11 mouse cellular contexts compared by ENCODE assay signal in genomic region chr4:58534141-58534571, GRCm38 (mm10). TPM values are rescaled to one million over a fixed set of nuclear protein-coding genes. Genes with fewer than 3 reads are reported as not detected.
A peak's percentile ranks its signal among the peaks of the same experiment; 100 is the strongest.
DNase-seq lines count a peak whose midpoint lies in the region; ATAC-seq lines count a peak whose summit lies in the region.
"Had no signal": no experiment of that assay in that cellular context is flagged by ENCODE, and none has a peak within 500 bp of the region (broad histone marks: within the 10 kb centered on the region; RNA-seq: fewer than 3 reads in every experiment).

No protein-coding gene starts in this region.

- 34% methylated on average over 13 of the region's 13 CpGs for WGBS in heart, embryonic 15.5 days
- 18% methylated on average over 13 of the region's 13 CpGs for WGBS in embryonic facial prominence, embryonic 12.5 days
- WGBS in hindbrain, embryonic 16.5 days, result 31% methylated on average over 13 of the region's 13 CpGs
- 28% methylated on average over 13 of the region's 13 CpGs for WGBS in neural tube, embryonic 12.5 days

- H3K27ac ChIP-seq in heart, embryonic 15.5 days, result no peak overlapping the region
- no peak overlapping the region for H3K27ac ChIP-seq in embryonic facial prominence, embryonic 12.5 days
- H3K27ac ChIP-seq in hindbrain, embryonic 16.5 days (ENCODE audit: low read depth, low read length), result no peak overlapping the region
- H3K27ac ChIP-seq in neural tube, embryonic 12.5 days, result no peak overlapping the region
- H3K27ac ChIP-seq: forebrain, embryonic 15.5 days had no signal

- no peaks in the 10 kb centered on the region for H3K27me3 ChIP-seq in heart, embryonic 15.5 days
- H3K27me3 ChIP-seq in embryonic facial prominence, embryonic 12.5 days, result no peaks in the 10 kb centered on the region
- H3K27me3 ChIP-seq in hindbrain, embryonic 16.5 days (replicated peaks; ENCODE audit: control insufficient read depth, insufficient read depth, low read length), result no peaks in the 10 kb centered on the region
- no peaks in the 10 kb centered on the region for H3K27me3 ChIP-seq in neural tube, embryonic 12.5 days (replicated peaks)
- H3K27me3 ChIP-seq: forebrain, embryonic 15.5 days had no signal

- DNase-seq in heart, postnatal 14 days, result no peak
- DNase-seq in layer of hippocampus, adult 18-20 months (ENCODE audit: low spot score in 2 of 2), result no peak
- no peak for DNase-seq in left cerebral cortex, postnatal 25 days (ENCODE audit: low spot score in 2 of 2)
- no peak for DNase-seq in lung, postnatal 14 days
- DNase-seq: cerebellum, adult 9-11 months; lung, postnatal 4 days had no signal

- H3K36me3 ChIP-seq in heart, embryonic 15.5 days, result no peaks in the 10 kb centered on the region
- H3K36me3 ChIP-seq in embryonic facial prominence, embryonic 12.5 days, result peaks cover 14% of the 10 kb centered on the region
- H3K36me3 ChIP-seq in hindbrain, embryonic 16.5 days (ENCODE audit: control insufficient read depth, insufficient read depth, low read length), result no peaks in the 10 kb centered on the region
- H3K36me3 ChIP-seq in neural tube, embryonic 12.5 days, result peaks cover 2% of the 10 kb centered on the region; the same call in 1 of the 2 replicates
- H3K36me3 ChIP-seq: forebrain, embryonic 15.5 days had no signal

- intact Hi-C loops in heart, postnatal 14 days (cut with DNase I), result no loop called here
- intact Hi-C loops in left cerebral cortex, postnatal 25 days (cut with DNase I), result no loop called here

- no peak overlapping the region for H3K9ac ChIP-seq in heart, embryonic 15.5 days
- H3K9ac ChIP-seq in embryonic facial prominence, embryonic 12.5 days, result no peak overlapping the region
- no peak overlapping the region for H3K9ac ChIP-seq in hindbrain, embryonic 16.5 days (ENCODE audit: low read depth, low read length)
- no peak overlapping the region for H3K9ac ChIP-seq in neural tube, embryonic 12.5 days
- H3K9ac ChIP-seq: forebrain, embryonic 15.5 days had no signal

- 0 out of 2 replicates have a peak overlapping the region, but pooled peaks have one; percentile 20 for H3K4me2 ChIP-seq in heart, embryonic 15.5 days
- H3K4me2 ChIP-seq in embryonic facial prominence, embryonic 12.5 days (replicated peaks), result peak overlapping the region; percentile 18; the same call in 1 of the 2 replicates
- peak overlapping the region; percentile 35 for H3K4me2 ChIP-seq in hindbrain, embryonic 16.5 days (ENCODE audit: low read length)
- peak overlapping the region; percentile 35 for H3K4me2 ChIP-seq in neural tube, embryonic 12.5 days (replicated peaks)
- H3K4me2 ChIP-seq: forebrain, embryonic 15.5 days had no signal

- H3K4me3 ChIP-seq in heart, embryonic 15.5 days, result no peak overlapping the region
- H3K4me3 ChIP-seq in embryonic facial prominence, embryonic 12.5 days, result no peak overlapping the region
- H3K4me3 ChIP-seq in hindbrain, embryonic 16.5 days (ENCODE audit: low read length), result no peak overlapping the region
- no peak overlapping the region for H3K4me3 ChIP-seq in neural tube, embryonic 12.5 days
- H3K4me3 ChIP-seq: forebrain, embryonic 15.5 days had no signal

- peaks cover 15% of the 10 kb centered on the region for H3K4me1 ChIP-seq in heart, embryonic 15.5 days (replicated peaks)
- H3K4me1 ChIP-seq in embryonic facial prominence, embryonic 12.5 days, result peaks cover 57% of the 10 kb centered on the region
- no peaks in the 10 kb centered on the region for H3K4me1 ChIP-seq in hindbrain, embryonic 16.5 days (ENCODE audit: control insufficient read depth, insufficient read depth, low read depth, low read length)
- peaks cover 8% of the 10 kb centered on the region for H3K4me1 ChIP-seq in neural tube, embryonic 12.5 days

- ATAC-seq in heart, embryonic 15.5 days (replicated peaks; ENCODE audit: insufficient number of reproducible peaks, insufficient read depth, low FRiP score, low read depth), result no peak
- ATAC-seq in embryonic facial prominence, embryonic 12.5 days (ENCODE audit: insufficient number of reproducible peaks, insufficient read depth, low FRiP score, low TSS enrichment), result no peak
- ATAC-seq in hindbrain, embryonic 16.5 days, result peak; percentile 78
- peak; percentile 48 for ATAC-seq in neural tube, embryonic 12.5 days (ENCODE audit: low FRiP score, low read depth)
- ATAC-seq: forebrain, embryonic 15.5 days had no signal

- no peaks in the 10 kb centered on the region for H3K9me3 ChIP-seq in heart, embryonic 15.5 days (replicated peaks)
- 0 out of 2 replicates have a peak, but pooled peaks cover 3% of the 10 kb centered on the region for H3K9me3 ChIP-seq in embryonic facial prominence, embryonic 12.5 days
- no peaks in the 10 kb centered on the region for H3K9me3 ChIP-seq in hindbrain, embryonic 16.5 days (ENCODE audit: control insufficient read depth, low read length)
- H3K9me3 ChIP-seq in neural tube, embryonic 12.5 days, result 0 out of 2 replicates have a peak, but pooled peaks cover 5% of the 10 kb centered on the region
- H3K9me3 ChIP-seq: forebrain, embryonic 15.5 days had no signal

RNA-seq across cellular contexts. Expression of gene Lpar1, which starts 19.5 kb away (rescaled TPM):
- polyA plus RNA-seq in heart, embryonic 15.5 days (2015; fragmentation: Nextera tagmentation; extraction: Ambion mirVana), result 18.7 and 22.5 TPM in 2 replicates
- total RNA-seq in heart, postnatal 14 days (2021), result 10 to 100 TPM; 18.4 to 19.1 TPM
- polyA plus RNA-seq in embryonic facial prominence, embryonic 12.5 days (2016; fragmentation: Nextera tagmentation; extraction: Ambion mirVana), result 194 and 195 TPM in 2 replicates
- 20.9 and 25.1 TPM in 2 replicates for polyA plus RNA-seq in hindbrain, embryonic 16.5 days (2015; fragmentation: Nextera tagmentation; extraction: Ambion mirVana)
- 37.6 and 37.9 TPM in 2 replicates for polyA plus RNA-seq in neural tube, embryonic 12.5 days (2016; fragmentation: Nextera tagmentation; extraction: Ambion mirVana)
- total RNA-seq in layer of hippocampus, adult 18-20 months (2021), result 10 to 100 TPM; 18.0 to 21.2 TPM
- total RNA-seq in left cerebral cortex, postnatal 25 days (2021), result 10 to 100 TPM; 19.2 to 21.0 TPM

Comparison
In these comparisons a context has a peak if more than half of its experiments do, and no peak if none do; other contexts are left out.
1. ATAC-seq: peak in hindbrain, embryonic 16.5 days (single experiment) and neural tube, embryonic 12.5 days (single experiment); none in heart, embryonic 15.5 days (single experiment) and embryonic facial prominence, embryonic 12.5 days (single experiment).
2. Peak in every context shown above with its lines, with median percentiles within 50 percentile points of each other: H3K4me2 ChIP-seq.